Mouse (Mus musculus): ENCODE data around the gene Calm2.

- no peak for TF ChIP-seq POLR2A (IDR thresholded peaks at IDR 0.05; ENCODE audit: extremely low read depth, insufficient read depth, low read length)
- TF ChIP-seq CTCF (IDR thresholded peaks at IDR 0.05; ENCODE audit: extremely low read depth, insufficient read depth, low read length) = no peak
Measured at GRCm38 (mm10) chr17:87405576-87405975, 41.2 kb downstream of the Calm2 start.
